Mouse (Mus musculus) heart, postnatal 0 days (tissue): ENCODE measurements around the gene Aspg.

Experiments
- CTCF ChIP-seq: IDR thresholded peaks from 2 replicates; pipeline ENCODE4 v1.5.1; 2016; ENCODE audit warnings: antibody characterized with exemption, control low read depth, low read depth
- EP300 ChIP-seq: IDR thresholded peaks from 2 replicates; pipeline ENCODE4 v1.6.1; 2016; ENCODE audit warnings: antibody characterized with exemption, low read depth

GRCm38 (mm10) chr12:112096051-112096732 is 10.3 kb upstream of the Aspg start:
- no peak for TF ChIP-seq CTCF
- no peak for TF ChIP-seq EP300
